Mouse (Mus musculus): Measurements from ENCODE around the gene Bcar1. TPM values are rescaled to one million over a fixed set of nuclear protein-coding genes. Genes with fewer than 3 reads are reported as not detected.

Bcar1 gene
- polyA plus RNA-seq, 1 experiment from 2014 or later = 38.5 TPM

DNA sequence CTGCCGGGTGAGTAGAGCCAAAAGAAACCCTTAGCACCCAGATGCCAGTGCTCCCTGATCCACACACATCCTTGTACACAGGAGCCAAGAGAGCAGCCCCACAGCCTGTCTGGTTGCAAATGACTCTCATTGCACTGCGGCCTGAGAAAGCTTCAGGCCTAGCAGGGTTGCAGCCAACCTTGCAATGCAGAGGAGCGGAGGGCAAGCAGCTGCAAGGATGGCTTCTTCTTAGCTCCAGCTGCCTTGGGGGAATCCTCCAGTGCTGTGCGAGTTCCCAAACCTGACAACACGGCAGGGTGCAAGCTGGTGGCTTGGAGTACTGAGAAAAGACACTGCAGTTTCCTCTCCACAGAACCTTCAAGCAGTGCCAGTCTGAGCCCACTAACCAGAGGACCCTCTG lies 15.1 kb downstream of the Bcar1 start:
- ATAC-seq (ENCODE audit: insufficient read depth, low FRiP score) = no peak
- Histone ChIP-seq H3K9me3 (replicated peaks; ENCODE audit: control insufficient read depth, low read length) (no peaks in the 10 kb centered on the region), H3K4me2 (ENCODE audit: low read depth, low read length) (no peak overlapping the region), H3K27me3 (ENCODE audit: control insufficient read depth, insufficient read depth, low read length) (no peaks in the 10 kb centered on the region), H3K9ac (ENCODE audit: low read length) (peak overlapping the region; percentile 29; the same call in 1 of the 2 replicates), H3K27ac (ENCODE audit: low read length) (no peak overlapping the region), H3K36me3 (ENCODE audit: control insufficient read depth, insufficient read depth, low read length) (no peaks in the 10 kb centered on the region), H3K4me1 (ENCODE audit: control insufficient read depth, insufficient read depth, low read length) (peaks cover 73% of the 10 kb centered on the region), H3K4me3 (replicated peaks; ENCODE audit: low read length) (no peak overlapping the region)
- WGBS = 80% methylated on average over 5 of the region's 5 CpGs

DNA sequence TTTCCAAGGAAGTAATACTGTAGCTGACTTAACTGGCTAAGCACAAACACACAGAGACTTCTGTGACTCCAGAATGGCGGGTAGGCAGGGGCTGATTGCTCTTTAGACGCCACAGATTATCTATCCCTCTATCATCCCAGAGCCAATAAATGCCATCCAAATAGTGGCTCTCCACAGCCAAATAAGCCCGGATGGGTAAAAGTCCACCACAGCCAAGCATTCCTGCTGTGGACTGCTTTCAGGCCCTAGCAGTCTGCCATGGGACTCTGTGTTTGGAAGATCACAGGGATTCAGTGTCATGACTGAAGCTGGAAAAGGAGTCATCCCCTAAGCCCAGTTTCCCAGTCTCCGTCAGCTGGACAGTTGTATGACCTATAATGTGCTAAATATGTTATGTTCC lies 16.1 kb downstream of the Bcar1 start:
- H3K27ac ChIP-seq (ENCODE audit: low read length) = no peak overlapping the region
- WGBS = 65% methylated on average over 4 of the region's 4 CpGs
- H3K4me1 ChIP-seq (ENCODE audit: control insufficient read depth, insufficient read depth, low read length) = peaks cover 63% of the 10 kb centered on the region

DNA sequence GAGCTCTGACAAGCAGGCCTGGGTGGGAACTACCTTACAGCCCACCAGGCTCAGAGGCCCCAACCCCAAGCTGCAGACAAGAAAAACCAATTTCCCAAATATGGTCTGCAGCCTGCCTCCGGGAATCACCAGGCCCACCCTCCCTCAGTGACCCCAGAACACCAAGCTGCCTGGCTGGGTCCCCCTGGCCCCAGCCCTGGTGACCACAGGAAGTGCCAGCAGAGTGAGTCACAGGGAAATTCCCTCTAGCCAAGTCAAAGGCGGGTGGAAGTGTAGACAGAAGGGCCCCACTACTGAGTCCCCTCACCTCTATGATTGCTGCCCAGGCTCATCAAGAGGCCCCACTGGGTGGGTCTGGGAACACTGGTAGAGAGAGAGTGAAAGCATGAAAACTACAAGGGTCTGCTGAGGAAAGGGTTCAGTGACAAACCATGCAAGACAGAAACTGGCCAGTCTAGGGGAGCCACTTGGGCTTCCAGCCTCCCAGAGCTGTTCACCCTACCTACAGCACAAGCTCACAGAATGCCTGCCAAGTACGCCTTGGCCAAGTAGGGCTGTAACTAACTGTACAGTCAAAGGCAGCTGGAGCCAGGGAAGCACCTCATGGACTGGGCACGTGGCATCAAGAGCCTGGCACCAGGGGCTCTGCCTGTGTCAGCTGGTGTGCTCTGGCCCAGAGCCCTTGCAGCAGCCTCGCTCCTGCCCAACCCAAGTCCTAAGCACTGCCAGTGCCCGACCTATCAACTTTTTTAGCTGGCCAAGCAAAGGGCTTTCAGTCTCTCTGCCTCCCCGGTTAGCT lies 17.3 kb downstream of the Bcar1 start:
- WGBS = 40% methylated on average over 7 of the region's 7 CpGs
- Histone ChIP-seq H3K9ac (ENCODE audit: low read length) (peak overlapping the region; percentile 46), H3K36me3 (ENCODE audit: control insufficient read depth, insufficient read depth, low read length) (no peaks in the 10 kb centered on the region), H3K27ac (ENCODE audit: low read length) (peak overlapping the region; percentile 85), H3K4me1 (ENCODE audit: control insufficient read depth, insufficient read depth, low read length) (peaks cover 60% of the 10 kb centered on the region), H3K4me3 (replicated peaks; ENCODE audit: low read length) (no peak overlapping the region), H3K9me3 (replicated peaks; ENCODE audit: control insufficient read depth, low read length) (no peaks in the 10 kb centered on the region), H3K27me3 (ENCODE audit: control insufficient read depth, insufficient read depth, low read length) (no peaks in the 10 kb centered on the region), H3K4me2 (ENCODE audit: low read depth, low read length) (peak overlapping the region; percentile 33)
- peak; percentile 66 for ATAC-seq (ENCODE audit: insufficient read depth, low FRiP score)

More for the DNA sequence above, 16.1 kb downstream of the Bcar1 start:
- no peak overlapping the region for H3K4me2 ChIP-seq (ENCODE audit: low read depth, low read length)
- no peaks in the 10 kb centered on the region for H3K36me3 ChIP-seq (ENCODE audit: control insufficient read depth, insufficient read depth, low read length)
- no peaks in the 10 kb centered on the region for H3K27me3 ChIP-seq (ENCODE audit: control insufficient read depth, insufficient read depth, low read length)
- no peak for ATAC-seq (ENCODE audit: insufficient read depth, low FRiP score)
- no peak overlapping the region for H3K4me3 ChIP-seq (replicated peaks; ENCODE audit: low read length)
- H3K9me3 ChIP-seq (replicated peaks; ENCODE audit: control insufficient read depth, low read length) = no peaks in the 10 kb centered on the region
- H3K9ac ChIP-seq (ENCODE audit: low read length) = no peak overlapping the region

DNA sequence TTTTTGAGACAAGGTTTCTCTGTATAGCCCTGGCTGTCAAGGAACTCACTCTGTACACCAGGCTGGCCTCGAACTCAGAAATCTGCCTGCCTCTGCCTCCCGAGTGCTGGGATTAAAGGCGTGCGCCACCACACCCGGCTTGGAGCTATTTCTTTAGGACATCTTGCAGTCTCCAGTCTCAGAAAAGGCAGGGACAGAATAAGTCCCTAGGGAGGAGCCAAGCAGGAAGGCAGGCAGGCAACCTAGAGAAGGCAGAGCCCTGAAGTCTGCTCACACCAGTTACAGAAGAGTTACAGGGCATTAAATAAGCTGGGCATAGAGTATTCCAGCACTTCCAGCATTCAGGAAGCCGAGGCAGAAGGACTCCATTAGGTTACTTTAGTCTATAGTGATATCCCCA lies 18.3 kb downstream of the Bcar1 start:
- Histone ChIP-seq H3K9ac (ENCODE audit: low read length) (no peak overlapping the region), H3K27me3 (ENCODE audit: control insufficient read depth, insufficient read depth, low read length) (no peaks in the 10 kb centered on the region), H3K4me3 (replicated peaks; ENCODE audit: low read length) (no peak overlapping the region), H3K36me3 (ENCODE audit: control insufficient read depth, insufficient read depth, low read length) (peaks cover 6% of the 10 kb centered on the region; the same call in 1 of the 2 replicates), H3K4me2 (ENCODE audit: low read depth, low read length) (no peak overlapping the region), H3K4me1 (ENCODE audit: control insufficient read depth, insufficient read depth, low read length) (peaks cover 51% of the 10 kb centered on the region), H3K27ac (ENCODE audit: low read length) (no peak overlapping the region), H3K9me3 (replicated peaks; ENCODE audit: control insufficient read depth, low read length) (no peaks in the 10 kb centered on the region)
- WGBS = 83% methylated on average over 6 of the region's 6 CpGs
- ATAC-seq (ENCODE audit: insufficient read depth, low FRiP score) = no peak

DNA sequence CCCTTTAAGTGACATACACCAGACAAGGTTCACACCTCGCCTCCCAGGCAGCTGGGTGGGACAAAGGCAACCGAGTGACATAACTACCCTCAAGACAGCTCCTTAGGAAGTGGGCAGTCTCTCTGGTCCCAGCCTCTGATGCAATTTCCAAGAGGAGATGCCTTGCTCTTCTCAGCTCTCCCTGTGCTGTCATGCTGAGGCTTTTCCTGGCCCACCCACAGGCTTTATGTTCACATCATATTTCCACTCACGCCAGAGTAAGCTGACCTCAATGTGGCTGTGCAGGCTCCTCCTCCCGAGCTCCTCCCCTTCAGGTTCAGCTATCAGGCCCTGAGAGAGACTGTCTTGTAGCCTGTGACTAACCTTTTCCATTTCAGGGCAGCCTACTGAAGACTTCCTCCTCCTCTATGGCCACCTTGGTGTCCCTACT lies 23.5 kb downstream of the Bcar1 start:
- no peak for ATAC-seq (ENCODE audit: insufficient read depth, low FRiP score)
- H3K36me3 ChIP-seq (ENCODE audit: control insufficient read depth, insufficient read depth, low read length) = peaks cover 7% of the 10 kb centered on the region
- 49% methylated on average over 4 of the region's 4 CpGs for WGBS
- no peak overlapping the region for H3K4me3 ChIP-seq (replicated peaks; ENCODE audit: low read length)
- H3K27me3 ChIP-seq (ENCODE audit: control insufficient read depth, insufficient read depth, low read length) = no peaks in the 10 kb centered on the region
- no peak overlapping the region for H3K4me2 ChIP-seq (ENCODE audit: low read depth, low read length)
- no peaks in the 10 kb centered on the region for H3K9me3 ChIP-seq (replicated peaks; ENCODE audit: control insufficient read depth, low read length)
- no peak overlapping the region for H3K9ac ChIP-seq (ENCODE audit: low read length)
- H3K4me1 ChIP-seq (ENCODE audit: control insufficient read depth, insufficient read depth, low read length) = peaks cover 40% of the 10 kb centered on the region
- H3K27ac ChIP-seq (ENCODE audit: low read length) = peak overlapping the region; percentile 14; the same call in 1 of the 2 replicates

DNA sequence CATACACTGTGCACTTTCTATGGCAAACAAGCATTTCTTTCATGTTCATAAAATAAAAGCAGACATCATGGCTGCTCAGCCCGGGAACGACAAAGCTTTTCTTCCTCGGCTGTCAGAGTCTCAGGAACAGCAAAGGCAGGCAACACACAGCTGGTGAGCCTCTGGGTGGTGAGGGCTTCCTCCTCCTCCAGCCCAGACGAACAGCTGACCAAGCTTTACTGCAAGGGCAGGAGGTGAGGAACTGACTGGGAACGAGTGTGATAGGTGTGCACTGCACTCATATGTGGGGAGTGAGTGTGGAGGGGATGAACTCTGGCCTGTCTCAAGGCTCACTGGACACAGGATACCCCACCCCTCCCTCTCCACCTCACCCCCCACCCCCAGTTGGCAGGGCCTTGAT lies 24.7 kb downstream of the Bcar1 start:
- 31% methylated on average over 5 of the region's 5 CpGs for WGBS
- H3K27me3 ChIP-seq (ENCODE audit: control insufficient read depth, insufficient read depth, low read length) = no peaks in the 10 kb centered on the region
- no peak for ATAC-seq (ENCODE audit: insufficient read depth, low FRiP score)
- no peak overlapping the region for H3K4me3 ChIP-seq (replicated peaks; ENCODE audit: low read length)
- H3K9ac ChIP-seq (ENCODE audit: low read length) = no peak overlapping the region
- H3K4me1 ChIP-seq (ENCODE audit: control insufficient read depth, insufficient read depth, low read length) = peaks cover 34% of the 10 kb centered on the region
- H3K27ac ChIP-seq (ENCODE audit: low read length) = peak overlapping the region; percentile 97
- no peaks in the 10 kb centered on the region for H3K9me3 ChIP-seq (replicated peaks; ENCODE audit: control insufficient read depth, low read length)
- H3K4me2 ChIP-seq (ENCODE audit: low read depth, low read length) = no peak overlapping the region
- H3K36me3 ChIP-seq (ENCODE audit: control insufficient read depth, insufficient read depth, low read length) = peaks cover 10% of the 10 kb centered on the region

DNA sequence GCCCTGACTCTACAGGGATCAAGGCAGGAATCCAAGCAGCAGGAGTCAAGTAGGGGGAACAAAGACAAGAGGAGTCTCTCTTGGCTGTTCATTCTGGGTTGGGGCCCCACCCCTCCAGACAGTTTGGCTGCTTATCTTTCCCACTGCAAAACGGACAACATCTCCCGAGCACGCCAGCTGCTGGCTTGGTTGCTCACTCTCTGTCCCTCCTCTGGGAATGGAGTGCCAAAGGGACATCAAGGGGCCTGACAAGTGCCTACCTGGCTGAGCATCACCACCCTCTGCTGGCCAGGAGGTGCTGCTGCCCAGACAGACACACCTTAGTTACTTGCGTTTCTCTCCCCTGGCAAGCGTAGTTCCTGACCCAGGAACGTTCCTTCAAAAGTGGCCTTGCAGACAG lies 25.7 kb downstream of the Bcar1 start:
- peak; percentile 5; the same call in 1 of the 2 replicates for ATAC-seq (ENCODE audit: insufficient read depth, low FRiP score)

DNA sequence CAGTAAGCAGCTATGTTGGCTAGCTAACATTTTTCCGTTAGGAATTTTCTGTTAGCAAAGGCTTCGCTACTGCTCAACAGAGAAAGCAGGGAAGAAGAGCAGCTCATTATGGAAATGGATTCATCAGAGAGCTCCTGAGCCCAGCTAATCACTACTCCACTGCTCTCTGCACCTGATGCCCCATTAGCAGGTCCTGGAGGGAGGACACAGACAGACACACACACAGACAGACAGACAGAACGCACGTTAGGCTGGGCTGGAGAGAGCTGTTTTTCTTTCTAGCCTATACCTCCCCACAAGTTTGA lies 26.2 kb downstream of the Bcar1 start:
- 72% methylated on average over 4 of the region's 4 CpGs for WGBS
- H3K27me3 ChIP-seq (ENCODE audit: control insufficient read depth, insufficient read depth, low read length) = no peaks in the 10 kb centered on the region
- peak overlapping the region; percentile 43 for H3K4me2 ChIP-seq (ENCODE audit: low read depth, low read length)
- H3K36me3 ChIP-seq (ENCODE audit: control insufficient read depth, insufficient read depth, low read length) = peaks cover 22% of the 10 kb centered on the region
- H3K9me3 ChIP-seq (replicated peaks; ENCODE audit: control insufficient read depth, low read length) = no peaks in the 10 kb centered on the region
- no peak for ATAC-seq (ENCODE audit: insufficient read depth, low FRiP score)
- H3K27ac ChIP-seq (ENCODE audit: low read length) = peak overlapping the region; percentile 97
- H3K9ac ChIP-seq (ENCODE audit: low read length) = peak overlapping the region; percentile 75
- H3K4me1 ChIP-seq (ENCODE audit: control insufficient read depth, insufficient read depth, low read length) = peaks cover 32% of the 10 kb centered on the region
- no peak overlapping the region for H3K4me3 ChIP-seq (replicated peaks; ENCODE audit: low read length)

More for the DNA sequence above, 25.7 kb downstream of the Bcar1 start:
- H3K4me3 ChIP-seq (replicated peaks; ENCODE audit: low read length) = no peak overlapping the region
- peaks cover 21% of the 10 kb centered on the region for H3K36me3 ChIP-seq (ENCODE audit: control insufficient read depth, insufficient read depth, low read length)
- H3K9ac ChIP-seq (ENCODE audit: low read length) = peak overlapping the region; percentile 75
- H3K9me3 ChIP-seq (replicated peaks; ENCODE audit: control insufficient read depth, low read length) = no peaks in the 10 kb centered on the region
- peak overlapping the region; percentile 43; the same call in 1 of the 2 replicates for H3K4me2 ChIP-seq (ENCODE audit: low read depth, low read length)
- 48% methylated on average over 6 of the region's 6 CpGs for WGBS
- H3K27ac ChIP-seq (ENCODE audit: low read length) = peak overlapping the region; percentile 97
- H3K27me3 ChIP-seq (ENCODE audit: control insufficient read depth, insufficient read depth, low read length) = no peaks in the 10 kb centered on the region
- peaks cover 32% of the 10 kb centered on the region for H3K4me1 ChIP-seq (ENCODE audit: control insufficient read depth, insufficient read depth, low read length)

DNA sequence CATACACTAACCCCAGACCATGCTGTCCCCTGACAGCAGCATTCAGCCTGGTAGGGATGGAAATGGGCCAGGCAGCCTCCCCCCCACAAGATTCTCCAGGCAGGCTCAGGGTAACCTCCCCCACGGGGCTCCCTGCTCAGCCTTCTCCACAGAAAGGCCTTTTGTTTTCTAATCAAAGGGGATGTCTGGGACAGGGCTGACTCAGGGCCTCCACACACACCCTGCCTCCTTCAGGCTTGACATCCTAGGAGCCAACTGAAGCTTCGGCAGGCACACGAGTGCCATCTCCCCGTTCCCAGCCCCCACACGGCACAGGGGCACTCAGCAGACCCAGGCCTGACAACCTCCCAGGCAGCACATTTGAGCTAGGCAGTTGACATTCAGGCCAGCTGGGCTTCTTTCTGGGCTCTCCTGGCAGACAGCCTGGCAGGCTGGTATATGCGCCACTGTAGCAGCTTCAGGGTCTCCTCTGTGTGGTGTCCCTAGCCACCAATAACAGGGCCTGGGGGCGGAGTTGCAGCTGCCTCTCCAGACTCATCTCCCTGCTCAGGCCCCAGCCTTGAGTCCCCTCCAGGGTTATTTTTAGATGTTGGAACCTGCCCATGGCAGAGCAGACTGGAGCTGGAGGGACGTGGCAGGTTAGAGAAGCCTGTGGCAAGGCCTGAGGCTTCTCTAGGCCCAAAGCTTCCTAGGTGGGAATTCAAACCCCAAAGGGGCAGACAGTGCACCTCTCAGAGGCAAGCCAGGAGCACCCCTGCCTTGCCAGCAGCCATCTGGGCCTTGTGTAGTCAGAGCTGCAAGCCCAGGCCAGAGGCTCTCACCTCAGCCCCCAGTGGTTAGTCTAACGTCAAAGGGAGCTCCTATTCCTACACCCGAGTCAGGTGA lies 26.8 kb downstream of the Bcar1 start:
- Histone ChIP-seq H3K9ac (ENCODE audit: low read length) (peak overlapping the region; percentile 75), H3K4me2 (ENCODE audit: low read depth, low read length) (peak overlapping the region; percentile 43), H3K27me3 (ENCODE audit: control insufficient read depth, insufficient read depth, low read length) (no peaks in the 10 kb centered on the region), H3K36me3 (ENCODE audit: control insufficient read depth, insufficient read depth, low read length) (peaks cover 22% of the 10 kb centered on the region), H3K27ac (ENCODE audit: low read length) (peak overlapping the region; percentile 97), H3K9me3 (replicated peaks; ENCODE audit: control insufficient read depth, low read length) (no peaks in the 10 kb centered on the region), H3K4me1 (ENCODE audit: control insufficient read depth, insufficient read depth, low read length) (peaks cover 32% of the 10 kb centered on the region), H3K4me3 (replicated peaks; ENCODE audit: low read length) (no peak overlapping the region)
- peak; percentile 76 for ATAC-seq (ENCODE audit: insufficient read depth, low FRiP score)
- 48% methylated on average over 10 of the region's 10 CpGs for WGBS

Data from stomach, embryonic 16.5 days (tissue).